Mouse (Mus musculus): Measurements from ENCODE around the gene Tubgcp5.

GRCm38 (mm10) chr7:55782493-55782892 lies 11.5 kb upstream of the Tubgcp5 start:
- TF ChIP-seq CTCF (conservative IDR thresholded peaks at IDR 0.05 in 1 of 2, IDR thresholded peaks at IDR 0.05 in 1 of 2; ENCODE audit: low read depth in 2 of 2, low read length in 2 of 2) (no peak), TCF12 (IDR thresholded peaks at IDR 0.05; ENCODE audit: low read depth, low read length) (peak; percentile 41; the same call in 1 of the 2 replicates), POLR2AphosphoS2 (IDR thresholded peaks at IDR 0.05; ENCODE audit: low read depth, low read length) (no peak), ZKSCAN1 (IDR thresholded peaks at IDR 0.05; ENCODE audit: borderline replicate concordance, low read depth, low read length) (no peak), GABPA (IDR thresholded peaks at IDR 0.05; ENCODE audit: insufficient replicate concordance, low read depth, low read length) (no peak), MXI1 (IDR thresholded peaks at IDR 0.05; ENCODE audit: low read depth, low read length) (no peak), USF1 (IDR thresholded peaks at IDR 0.05; ENCODE audit: low read depth, low read length) (no peak), CHD1 (IDR thresholded peaks at IDR 0.05; ENCODE audit: low read depth, low read length) (no peak), ELF1 (IDR thresholded peaks at IDR 0.05; ENCODE audit: low read depth, low read length) (no peak), POLR2A (IDR thresholded peaks at IDR 0.05; ENCODE audit: low read depth, low read length) (no peak), EP300 (IDR thresholded peaks at IDR 0.05; ENCODE audit: low read length) (peak; percentile 72)

Measured in CH12.LX (cell line).